Comparison of ENCODE assay signal across 8 mouse cellular contexts in genomic region chr11:87426121-87426449, GRCm38 (mm10). TPM values are rescaled to one million over a fixed set of nuclear protein-coding genes. Genes with fewer than 3 reads are reported as not detected.
DNase-seq lines count a peak whose midpoint lies in the region; ATAC-seq and TF ChIP-seq lines count a peak whose summit lies in the region.

No protein-coding gene starts in this region.

- peak overlapping the region; percentile 74 for H3K9ac ChIP-seq in heart, embryonic 13.5 days
- H3K9ac ChIP-seq in ES-E14 (ENCODE audit: insufficient read depth, low read depth, low read length, poor library complexity, severe bottlenecking): no peak overlapping the region
- H3K9ac ChIP-seq in hindbrain, embryonic 11.5 days (ENCODE audit: low read depth, low read length): no peak overlapping the region; the same call in 1 of the 2 replicates

- H3K36me3 ChIP-seq in heart, embryonic 13.5 days: no peaks in the 10 kb centered on the region
- H3K36me3 ChIP-seq in ES-E14 (ENCODE audit: control insufficient read depth, insufficient read depth, low read length, poor library complexity, severe bottlenecking): no peaks in the 10 kb centered on the region
- H3K36me3 ChIP-seq in hindbrain, embryonic 11.5 days (ENCODE audit: control insufficient read depth, insufficient read depth, low read length): no peaks in the 10 kb centered on the region
- H3K36me3 ChIP-seq in midbrain, embryonic 10.5 days: no peaks in the 10 kb centered on the region

- H3K9me3 ChIP-seq in heart, embryonic 13.5 days: no peaks in the 10 kb centered on the region
- no peaks in the 10 kb centered on the region for H3K9me3 ChIP-seq in ES-E14 (ENCODE audit: control insufficient read depth, insufficient read depth, low read depth, low read length)
- no peaks in the 10 kb centered on the region for H3K9me3 ChIP-seq in hindbrain, embryonic 11.5 days (ENCODE audit: control insufficient read depth, low read length)
- H3K9me3 ChIP-seq in midbrain, embryonic 10.5 days (replicated peaks): no peaks in the 10 kb centered on the region

- H3K4me1 ChIP-seq in heart, embryonic 13.5 days: peaks cover 27% of the 10 kb centered on the region
- H3K4me1 ChIP-seq in ES-E14 (ENCODE audit: control insufficient read depth in 2 of 2, insufficient read depth in 2 of 2, low read length in 2 of 2, poor library complexity in 1 of 2): no peaks in the 10 kb centered on the region; a peak in 2 of 4 replicates
- H3K4me1 ChIP-seq in hindbrain, embryonic 11.5 days (replicated peaks; ENCODE audit: control insufficient read depth, insufficient read depth, low read length): no peaks in the 10 kb centered on the region; the same call in 1 of the 2 replicates
- H3K4me1 ChIP-seq in midbrain, embryonic 10.5 days: peaks cover 16% of the 10 kb centered on the region

- DNase-seq in heart, adult 11 months: no peak
- DNase-seq in ES-E14 (ENCODE audit: low read depth, low spot score): no peak
- no peak for DNase-seq in hindbrain, embryonic 11.5 days (ENCODE audit: low spot score)
- DNase-seq in midbrain, embryonic 10.5 days (ENCODE audit: low spot score): no peak
- DNase-seq in c-Kit-positive CD71-positive TER-119-positive erythroid progenitor cells, embryonic 14.5 days (ENCODE audit: low spot score): no peak
- DNase-seq in thymus, postnatal 36 days: no peak
- no peak for DNase-seq in right cerebral cortex, postnatal 4 days

- H3K4me3 ChIP-seq in heart, embryonic 13.5 days: peak overlapping the region; percentile 51
- H3K4me3 ChIP-seq in ES-E14 (ENCODE audit: insufficient read depth in 1 of 2, low read depth in 1 of 2, low read length in 2 of 2, poor library complexity in 1 of 2, severe bottlenecking in 1 of 2): peak overlapping the region; percentile 32 to 35
- peak overlapping the region; percentile 25 for H3K4me3 ChIP-seq in hindbrain, embryonic 11.5 days (ENCODE audit: low read depth, low read length)
- H3K4me3 ChIP-seq in midbrain, embryonic 10.5 days: peak overlapping the region; percentile 53

- in situ Hi-C loops in ES-E14 (cut with MboI; ENCODE audit: low sequenced_read_pairs in 2 of 2, unreplicated experiment in 2 of 2): no loop called here

- WGBS in heart, embryonic 13.5 days: 1% methylated on average over 7 of the region's 7 CpGs
- WGBS in hindbrain, embryonic 11.5 days: under 1% methylated on average over 7 of the region's 7 CpGs
- WGBS in midbrain, embryonic 10.5 days: 1% methylated on average over 7 of the region's 7 CpGs

- H3K27me3 ChIP-seq in heart, embryonic 13.5 days (replicated peaks): no peaks in the 10 kb centered on the region
- H3K27me3 ChIP-seq in hindbrain, embryonic 11.5 days (ENCODE audit: control insufficient read depth, insufficient read depth, low read length): no peaks in the 10 kb centered on the region
- no peaks in the 10 kb centered on the region for H3K27me3 ChIP-seq in midbrain, embryonic 10.5 days (ENCODE audit: low read depth, poor library complexity, severe bottlenecking)

- H3K27ac ChIP-seq in heart, embryonic 13.5 days (replicated peaks): peak overlapping the region; percentile 73
- H3K27ac ChIP-seq in ES-E14 (ENCODE audit: insufficient read depth, low read depth, low read length, poor library complexity, severe bottlenecking): no peak overlapping the region
- no peak overlapping the region for H3K27ac ChIP-seq in hindbrain, embryonic 11.5 days (ENCODE audit: low read depth, low read length)
- peak overlapping the region; percentile 95 for H3K27ac ChIP-seq in midbrain, embryonic 10.5 days (replicated peaks)

- ATAC-seq in heart, embryonic 13.5 days (ENCODE audit: extremely low read depth, insufficient number of reproducible peaks, low FRiP score, low TSS enrichment): no peak
- ATAC-seq in hindbrain, embryonic 11.5 days (ENCODE audit: low FRiP score): no peak

- peak overlapping the region; percentile 68 for H3K4me2 ChIP-seq in heart, embryonic 13.5 days
- peak overlapping the region; percentile 25 for H3K4me2 ChIP-seq in hindbrain, embryonic 11.5 days (replicated peaks; ENCODE audit: low read depth, low read length)

TF ChIP-seq in ES-E14, 5 proteins besides CTCF, POLR2A, EP300 and RAD21:
- no peak for TF ChIP-seq ZNF384 (IDR thresholded peaks at IDR 0.05; ENCODE audit: low read depth, low read length)
- no peak for TF ChIP-seq ZC3H11A (IDR thresholded peaks at IDR 0.05; ENCODE audit: borderline replicate concordance, low read depth, low read length)
- TF ChIP-seq CHD2 (IDR thresholded peaks at IDR 0.05; ENCODE audit: low read depth, low read length): no peak
- no peak for TF ChIP-seq HCFC1 (IDR thresholded peaks at IDR 0.05; ENCODE audit: borderline replicate concordance, insufficient read depth, low read length)
- no peak for TF ChIP-seq MAFK (IDR thresholded peaks at IDR 0.05; ENCODE audit: insufficient read depth, low read depth, low read length)

RNA-seq across cellular contexts. Expression of gene Tex14, which starts 21.2 kb away (rescaled TPM):
- 0.28 and 0.47 TPM in 2 replicates for polyA plus RNA-seq in heart, embryonic 13.5 days (2015; fragmentation: Nextera tagmentation; extraction: Ambion mirVana)
- total RNA-seq in ES-E14 (2012; rRNA removed): 10.4 and 11.4 TPM in 2 replicates
- polyA plus RNA-seq in hindbrain, embryonic 11.5 days (2014; fragmentation: Nextera tagmentation; extraction: Ambion mirVana): 0.35 TPM in 1 of 2 replicates, not detected in the other
- polyA plus RNA-seq in midbrain, embryonic 10.5 days (2016; fragmentation: Nextera tagmentation; extraction: Ambion mirVana): 0.37 TPM in 1 of 2 replicates, not detected in the other

RNA-seq across cellular contexts. Expression of gene Rad51c, which starts 21.3 kb away (rescaled TPM):
- 9.7 and 9.9 TPM in 2 replicates for polyA plus RNA-seq in heart, embryonic 13.5 days (2015; fragmentation: Nextera tagmentation; extraction: Ambion mirVana)
- total RNA-seq in ES-E14 (2012; rRNA removed): 6.7 and 9.9 TPM in 2 replicates
- 12.2 and 13.1 TPM in 2 replicates for polyA plus RNA-seq in hindbrain, embryonic 11.5 days (2014; fragmentation: Nextera tagmentation; extraction: Ambion mirVana)
- polyA plus RNA-seq in midbrain, embryonic 10.5 days (2016; fragmentation: Nextera tagmentation; extraction: Ambion mirVana): 13.1 and 15.1 TPM in 2 replicates

Comparison
In these comparisons a context has a peak if more than half of its experiments do, and no peak if none do; other contexts are left out.
1. H3K27ac ChIP-seq: peak in heart, embryonic 13.5 days (single experiment) and midbrain, embryonic 10.5 days (single experiment); none in ES-E14 (single experiment) and hindbrain, embryonic 11.5 days (single experiment).
2. Peak in every context shown above with its lines, with median percentiles within 50 percentile points of each other: H3K4me3 ChIP-seq.